Mouse (Mus musculus): ENCODE results near the gene Il2rb. TPM values are rescaled to one million over a fixed set of nuclear protein-coding genes. Genes with fewer than 3 reads are reported as not detected.

Il2rb gene
- polyA plus RNA-seq, 1 experiment from 2014 or later: 0.92 TPM

DNA sequence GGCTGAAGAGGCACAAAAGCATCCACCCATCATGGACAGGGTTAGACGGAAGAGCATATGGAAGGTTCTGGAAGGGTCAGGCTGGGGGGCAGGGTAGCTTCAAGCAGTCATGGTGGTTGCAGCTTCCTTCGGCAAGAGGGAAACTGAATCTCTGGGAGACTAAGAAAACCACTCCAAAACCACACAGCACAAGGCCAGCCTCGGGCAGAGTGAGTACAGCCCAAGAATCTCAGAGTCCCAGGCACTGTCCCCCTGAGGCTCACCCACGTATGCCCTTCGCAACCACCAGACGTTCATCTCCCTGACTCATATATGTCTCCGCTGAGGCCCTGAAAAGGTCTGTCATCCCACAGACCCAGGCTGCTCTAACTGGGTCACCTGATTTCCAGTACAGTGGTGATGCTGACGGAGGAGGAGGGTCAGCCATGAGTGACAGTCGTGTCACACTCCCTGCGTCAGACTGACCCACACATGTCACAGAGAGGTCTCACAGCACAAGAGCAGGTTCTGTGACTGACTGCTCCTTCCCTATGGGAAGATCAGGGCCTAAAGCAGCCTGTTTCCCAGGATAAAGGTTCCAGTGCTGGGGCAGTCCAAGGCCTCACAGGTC, 1.6 kb downstream of the Il2rb start:
- no peaks in the 10 kb centered on the region for H3K9me3 ChIP-seq (replicated peaks; ENCODE audit: control insufficient read depth, low read length)
- 73% methylated on average over 10 of the region's 10 CpGs for WGBS
- H3K4me2 ChIP-seq (ENCODE audit: low read depth, low read length): no peak overlapping the region
- no peak overlapping the region for H3K4me3 ChIP-seq (replicated peaks; ENCODE audit: low read length)
- ATAC-seq (ENCODE audit: insufficient read depth, low FRiP score): no peak
- no peaks in the 10 kb centered on the region for H3K36me3 ChIP-seq (ENCODE audit: control insufficient read depth, insufficient read depth, low read length)
- no peaks in the 10 kb centered on the region for H3K27me3 ChIP-seq (ENCODE audit: control insufficient read depth, insufficient read depth, low read length)
- H3K4me1 ChIP-seq (ENCODE audit: control insufficient read depth, insufficient read depth, low read length): no peaks in the 10 kb centered on the region
- no peak overlapping the region for H3K9ac ChIP-seq (ENCODE audit: low read length)
- no peak overlapping the region for H3K27ac ChIP-seq (ENCODE audit: low read length)

DNA sequence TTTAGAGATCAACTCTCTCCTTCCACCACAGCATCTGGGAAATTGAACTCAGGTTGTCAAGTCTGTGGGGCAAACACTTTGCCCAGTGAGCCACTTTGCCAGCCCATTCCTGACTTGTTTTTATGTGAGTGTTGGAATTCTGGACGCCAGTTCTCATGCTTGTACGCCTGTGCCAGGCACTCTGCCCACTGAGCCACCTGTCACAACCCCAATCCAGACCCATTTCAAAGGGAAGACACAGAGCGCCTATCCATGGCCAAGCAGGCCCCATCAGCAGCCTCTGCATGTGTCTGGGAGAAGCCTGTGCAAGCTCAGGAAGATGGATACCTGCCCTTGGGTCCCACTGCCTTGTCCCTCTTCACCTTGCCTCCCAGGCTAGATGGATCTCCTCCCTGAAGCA, 3.8 kb downstream of the Il2rb start:
- Histone ChIP-seq H3K9me3 (replicated peaks; ENCODE audit: control insufficient read depth, low read length) (no peaks in the 10 kb centered on the region), H3K27ac (ENCODE audit: low read length) (no peak overlapping the region), H3K4me2 (ENCODE audit: low read depth, low read length) (no peak overlapping the region), H3K27me3 (ENCODE audit: control insufficient read depth, insufficient read depth, low read length) (no peaks in the 10 kb centered on the region), H3K36me3 (ENCODE audit: control insufficient read depth, insufficient read depth, low read length) (no peaks in the 10 kb centered on the region), H3K4me3 (replicated peaks; ENCODE audit: low read length) (no peak overlapping the region), H3K9ac (ENCODE audit: low read length) (no peak overlapping the region), H3K4me1 (ENCODE audit: control insufficient read depth, insufficient read depth, low read length) (no peaks in the 10 kb centered on the region)
- 87% methylated on average over 3 of the region's 3 CpGs for WGBS
- ATAC-seq (ENCODE audit: insufficient read depth, low FRiP score): no peak

DNA sequence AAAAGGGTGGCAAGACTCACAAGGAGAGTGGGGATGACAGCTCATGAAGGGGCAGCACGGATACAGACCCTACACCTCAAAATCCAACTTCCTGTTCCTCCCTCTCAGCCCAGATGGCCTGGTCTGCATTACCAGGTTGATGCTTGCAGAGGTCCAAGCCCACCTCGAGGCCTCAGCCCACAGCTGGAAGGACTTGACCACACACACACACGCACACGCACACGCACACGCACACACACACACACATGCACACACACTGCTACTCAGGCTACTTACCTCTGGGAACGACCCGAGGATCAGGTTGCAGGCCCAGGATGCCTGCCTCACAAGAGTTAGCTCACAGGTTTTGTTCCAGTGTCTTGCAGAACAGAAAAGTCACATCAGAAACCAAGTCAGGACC, 5.2 kb downstream of the Il2rb start:
- Histone ChIP-seq H3K4me3 (replicated peaks; ENCODE audit: low read length) (no peak overlapping the region), H3K9me3 (replicated peaks; ENCODE audit: control insufficient read depth, low read length) (no peaks in the 10 kb centered on the region), H3K27me3 (ENCODE audit: control insufficient read depth, insufficient read depth, low read length) (no peaks in the 10 kb centered on the region), H3K9ac (ENCODE audit: low read length) (no peak overlapping the region), H3K36me3 (ENCODE audit: control insufficient read depth, insufficient read depth, low read length) (no peaks in the 10 kb centered on the region), H3K4me2 (ENCODE audit: low read depth, low read length) (no peak overlapping the region), H3K27ac (ENCODE audit: low read length) (no peak overlapping the region), H3K4me1 (ENCODE audit: control insufficient read depth, insufficient read depth, low read length) (no peaks in the 10 kb centered on the region)
- no peak for ATAC-seq (ENCODE audit: insufficient read depth, low FRiP score)
- WGBS: 61% methylated on average over 8 of the region's 8 CpGs

DNA sequence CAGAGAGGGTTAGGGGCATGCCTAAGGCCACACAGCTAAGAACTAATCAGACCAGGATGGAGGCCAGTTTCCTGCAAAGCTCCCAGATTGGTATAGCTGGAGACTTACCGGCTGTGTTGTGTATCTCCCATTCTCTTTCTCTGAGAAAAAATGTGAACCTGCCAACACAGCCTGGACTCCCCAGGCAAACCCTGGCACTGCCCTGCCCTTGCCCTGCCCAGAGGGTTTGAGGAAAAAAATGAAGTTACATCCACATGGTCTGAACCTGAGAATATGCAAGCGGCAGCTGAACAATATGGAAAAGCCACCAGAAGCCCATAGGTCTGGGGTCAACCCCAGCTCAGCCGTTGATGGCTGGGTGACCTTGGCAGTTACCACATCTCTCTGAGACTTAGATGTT, 5.8 kb downstream of the Il2rb start:
- no peaks in the 10 kb centered on the region for H3K4me1 ChIP-seq (ENCODE audit: control insufficient read depth, insufficient read depth, low read length)
- H3K9me3 ChIP-seq (replicated peaks; ENCODE audit: control insufficient read depth, low read length): no peaks in the 10 kb centered on the region
- H3K36me3 ChIP-seq (ENCODE audit: control insufficient read depth, insufficient read depth, low read length): no peaks in the 10 kb centered on the region
- H3K27ac ChIP-seq (ENCODE audit: low read length): no peak overlapping the region
- WGBS: 80% methylated on average over 3 of the region's 3 CpGs
- H3K9ac ChIP-seq (ENCODE audit: low read length): no peak overlapping the region
- ATAC-seq (ENCODE audit: insufficient read depth, low FRiP score): no peak
- H3K4me2 ChIP-seq (ENCODE audit: low read depth, low read length): no peak overlapping the region
- no peaks in the 10 kb centered on the region for H3K27me3 ChIP-seq (ENCODE audit: control insufficient read depth, insufficient read depth, low read length)
- H3K4me3 ChIP-seq (replicated peaks; ENCODE audit: low read length): no peak overlapping the region

DNA sequence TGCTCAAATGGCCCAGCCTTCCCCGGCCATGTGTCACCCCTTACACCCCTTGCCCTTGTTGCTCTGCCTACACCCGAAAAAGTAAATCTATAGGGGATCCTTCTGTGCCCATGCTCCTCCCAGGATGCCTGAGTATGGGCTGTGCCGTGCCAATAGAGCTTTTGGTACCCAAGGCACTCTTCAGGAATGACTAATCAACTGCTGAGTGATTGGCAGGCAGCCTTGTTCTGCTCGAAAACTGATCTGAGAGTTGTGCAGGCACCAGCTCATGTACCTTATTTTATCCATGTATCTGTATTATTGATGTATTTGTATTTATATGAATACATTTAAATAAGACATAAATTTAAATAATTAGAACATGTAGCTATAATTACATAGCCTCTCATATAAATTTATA, 8.0 kb downstream of the Il2rb start:
- WGBS: 63% methylated on average over 4 of the region's 4 CpGs
- Histone ChIP-seq H3K9me3 (replicated peaks; ENCODE audit: control insufficient read depth, low read length) (no peaks in the 10 kb centered on the region), H3K27me3 (ENCODE audit: control insufficient read depth, insufficient read depth, low read length) (no peaks in the 10 kb centered on the region), H3K4me2 (ENCODE audit: low read depth, low read length) (no peak overlapping the region), H3K9ac (ENCODE audit: low read length) (no peak overlapping the region), H3K27ac (ENCODE audit: low read length) (no peak overlapping the region), H3K4me1 (ENCODE audit: control insufficient read depth, insufficient read depth, low read length) (no peaks in the 10 kb centered on the region), H3K4me3 (replicated peaks; ENCODE audit: low read length) (no peak overlapping the region), H3K36me3 (ENCODE audit: control insufficient read depth, insufficient read depth, low read length) (no peaks in the 10 kb centered on the region)
- no peak for ATAC-seq (ENCODE audit: insufficient read depth, low FRiP score)

DNA sequence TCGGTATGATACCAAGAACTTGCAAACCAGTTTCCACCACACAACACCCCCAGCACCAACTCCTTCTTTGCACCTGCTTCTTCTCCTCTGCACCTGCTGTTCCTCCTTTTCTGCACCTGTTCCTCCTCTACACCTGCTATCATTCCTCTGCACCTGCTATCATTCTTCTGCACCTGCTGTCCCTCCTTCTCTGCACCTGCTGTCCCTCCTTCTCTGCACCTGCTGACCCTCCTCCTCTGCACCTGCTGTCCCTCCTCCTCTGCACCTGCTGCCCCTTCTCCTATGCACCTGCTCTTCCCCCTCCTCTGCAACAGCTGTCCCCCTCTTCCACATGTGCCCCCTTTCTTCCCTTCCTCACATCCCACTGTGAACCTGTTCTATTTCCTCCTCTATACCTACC, 8.5 kb downstream of the Il2rb start:
- WGBS: 88% methylated on average over 1 of the region's 1 CpGs
- H3K9ac ChIP-seq (ENCODE audit: low read length): no peak overlapping the region
- no peak overlapping the region for H3K4me3 ChIP-seq (replicated peaks; ENCODE audit: low read length)
- no peaks in the 10 kb centered on the region for H3K9me3 ChIP-seq (replicated peaks; ENCODE audit: control insufficient read depth, low read length)
- ATAC-seq (ENCODE audit: insufficient read depth, low FRiP score): no peak
- H3K27me3 ChIP-seq (ENCODE audit: control insufficient read depth, insufficient read depth, low read length): no peaks in the 10 kb centered on the region
- H3K36me3 ChIP-seq (ENCODE audit: control insufficient read depth, insufficient read depth, low read length): no peaks in the 10 kb centered on the region
- H3K27ac ChIP-seq (ENCODE audit: low read length): no peak overlapping the region
- no peak overlapping the region for H3K4me2 ChIP-seq (ENCODE audit: low read depth, low read length)
- no peaks in the 10 kb centered on the region for H3K4me1 ChIP-seq (ENCODE audit: control insufficient read depth, insufficient read depth, low read length)

DNA sequence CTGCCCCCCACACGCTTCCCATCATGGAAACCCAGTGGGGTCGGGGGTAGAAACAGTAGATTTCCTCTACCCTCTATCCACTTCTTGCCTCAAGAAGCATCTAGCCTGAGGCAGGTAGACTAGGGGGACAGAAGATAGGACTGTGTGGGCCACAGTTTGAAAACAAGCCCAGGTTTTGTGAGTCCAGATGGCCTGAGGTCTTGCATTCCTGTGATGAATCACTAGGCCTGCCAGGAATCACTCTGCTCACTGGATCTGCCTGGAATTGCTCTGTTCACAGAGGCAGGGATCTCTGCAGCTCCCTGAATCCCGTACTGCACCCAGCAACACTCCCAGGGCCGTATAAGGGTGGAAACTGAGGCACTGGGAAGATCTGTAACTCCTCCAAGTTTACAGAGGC, 11.8 kb downstream of the Il2rb start:
- H3K36me3 ChIP-seq (ENCODE audit: control insufficient read depth, insufficient read depth, low read length): no peaks in the 10 kb centered on the region
- no peak overlapping the region for H3K4me3 ChIP-seq (replicated peaks; ENCODE audit: low read length)
- 70% methylated on average over 4 of the region's 4 CpGs for WGBS
- no peak overlapping the region for H3K4me2 ChIP-seq (ENCODE audit: low read depth, low read length)
- H3K9me3 ChIP-seq (replicated peaks; ENCODE audit: control insufficient read depth, low read length): no peaks in the 10 kb centered on the region
- no peak for ATAC-seq (ENCODE audit: insufficient read depth, low FRiP score)
- no peak overlapping the region for H3K9ac ChIP-seq (ENCODE audit: low read length)
- H3K4me1 ChIP-seq (ENCODE audit: control insufficient read depth, insufficient read depth, low read length): no peaks in the 10 kb centered on the region
- no peaks in the 10 kb centered on the region for H3K27me3 ChIP-seq (ENCODE audit: control insufficient read depth, insufficient read depth, low read length)
- no peak overlapping the region for H3K27ac ChIP-seq (ENCODE audit: low read length)

DNA sequence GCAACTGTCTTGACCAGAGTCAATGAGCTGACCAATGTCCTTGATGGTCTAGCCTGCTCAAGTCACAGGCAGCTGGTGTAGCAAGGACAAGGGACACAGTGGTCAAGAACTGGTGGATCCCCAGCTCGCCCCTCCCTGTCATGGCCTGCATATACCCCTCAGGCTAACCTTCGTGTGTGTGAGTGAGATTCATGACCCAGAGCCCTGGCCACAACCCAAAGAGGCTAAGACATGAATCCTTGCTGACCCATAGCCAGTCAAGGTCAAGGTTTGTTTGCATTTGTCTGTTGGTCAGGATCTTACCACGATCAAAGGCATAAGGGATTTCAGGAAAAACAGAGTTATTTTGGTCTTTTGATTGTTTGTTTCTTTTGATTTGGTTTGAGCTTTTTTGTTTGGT, 12.6 kb downstream of the Il2rb start:
- no peaks in the 10 kb centered on the region for H3K27me3 ChIP-seq (ENCODE audit: control insufficient read depth, insufficient read depth, low read length)
- no peak overlapping the region for H3K9ac ChIP-seq (ENCODE audit: low read length)
- no peaks in the 10 kb centered on the region for H3K4me1 ChIP-seq (ENCODE audit: control insufficient read depth, insufficient read depth, low read length)
- 58% methylated on average over 3 of the region's 3 CpGs for WGBS
- no peaks in the 10 kb centered on the region for H3K9me3 ChIP-seq (replicated peaks; ENCODE audit: control insufficient read depth, low read length)
- no peak overlapping the region for H3K4me3 ChIP-seq (replicated peaks; ENCODE audit: low read length)
- no peak for ATAC-seq (ENCODE audit: insufficient read depth, low FRiP score)
- no peak overlapping the region for H3K27ac ChIP-seq (ENCODE audit: low read length)
- H3K36me3 ChIP-seq (ENCODE audit: control insufficient read depth, insufficient read depth, low read length): no peaks in the 10 kb centered on the region
- no peak overlapping the region for H3K4me2 ChIP-seq (ENCODE audit: low read depth, low read length)

DNA sequence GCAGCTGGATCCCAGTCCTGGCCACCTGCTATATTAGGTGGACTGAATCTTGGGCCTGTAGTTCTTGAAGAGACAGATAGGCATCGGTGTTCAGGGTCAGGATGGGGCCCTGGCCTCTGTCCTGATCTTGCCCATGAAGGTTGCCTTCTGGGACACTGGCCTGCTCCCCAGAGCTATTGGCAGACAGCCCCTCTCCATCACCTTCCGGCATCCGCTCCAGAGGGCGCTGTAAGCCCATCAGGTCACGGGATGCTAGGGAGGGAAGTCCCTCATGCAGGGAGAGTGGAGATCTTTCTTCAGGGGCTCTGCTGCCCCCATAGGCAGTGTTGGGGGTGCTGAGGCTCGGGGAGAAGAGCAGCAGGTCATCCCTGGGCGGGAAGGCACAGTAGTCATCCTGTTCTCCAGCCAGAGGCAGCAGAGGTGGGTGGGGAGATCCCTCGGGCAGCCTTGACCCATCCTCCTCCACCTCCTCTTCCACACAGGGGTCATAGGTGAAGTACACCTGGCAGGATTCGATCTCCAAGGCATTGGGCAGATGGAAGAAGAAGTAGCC, 13.5 kb downstream of the Il2rb start:
- H3K4me3 ChIP-seq (replicated peaks; ENCODE audit: low read length): no peak overlapping the region
- no peaks in the 10 kb centered on the region for H3K36me3 ChIP-seq (ENCODE audit: control insufficient read depth, insufficient read depth, low read length)
- H3K27me3 ChIP-seq (ENCODE audit: control insufficient read depth, insufficient read depth, low read length): no peaks in the 10 kb centered on the region
- H3K4me2 ChIP-seq (ENCODE audit: low read depth, low read length): no peak overlapping the region
- H3K9me3 ChIP-seq (replicated peaks; ENCODE audit: control insufficient read depth, low read length): no peaks in the 10 kb centered on the region
- H3K9ac ChIP-seq (ENCODE audit: low read length): no peak overlapping the region
- ATAC-seq (ENCODE audit: insufficient read depth, low FRiP score): no peak
- H3K27ac ChIP-seq (ENCODE audit: low read length): no peak overlapping the region
- H3K4me1 ChIP-seq (ENCODE audit: control insufficient read depth, insufficient read depth, low read length): no peaks in the 10 kb centered on the region
- WGBS: 55% methylated on average over 9 of the region's 9 CpGs

Data from stomach, embryonic 16.5 days (tissue).